Mouse (Mus musculus) kidney, postnatal 36 days (tissue): ENCODE data around the gene Tpm3.
"Not testable (repeated sequence)": the region's sequence is repeated elsewhere in the genome, so short reads cannot be mapped to it uniquely, and the experiment has no call there.

Experiments
- DNase-seq, 2 experiments: peaks; one replicate each; pipeline ENCODE4 v3.0.0; 2021 to 2022; ENCODE audit warnings: mixed read lengths in 2 of 2

Gene Tpm3

GRCm38 (mm10) chr3:90084790-90085189 is 12.3 kb downstream of the Tpm3 start:
- DNase-seq = no peak

GRCm38 (mm10) chr3:90085281-90085680 is 12.8 kb downstream of the Tpm3 start:
- DNase-seq = peak in 1 of 2 experiments; percentile 52

- DNase-seq = no peak
Observed at GRCm38 (mm10) chr3:90086068-90086467, 13.6 kb downstream of the Tpm3 start.

GRCm38 (mm10) chr3:90088617-90089016 is 16.2 kb downstream of the Tpm3 start:
- no peak for DNase-seq

- DNase-seq = no peak
Observed at GRCm38 (mm10) chr3:90090892-90091291, 18.4 kb downstream of the Tpm3 start.

- DNase-seq = no peak
Observed at GRCm38 (mm10) chr3:90094453-90094852, 22.0 kb downstream of the Tpm3 start.

GRCm38 (mm10) chr3:90097928-90098327 is 25.5 kb downstream of the Tpm3 start:
- DNase-seq = no peak

GRCm38 (mm10) chr3:90101010-90101409 is 28.6 kb downstream of the Tpm3 start:
- no peak for DNase-seq

GRCm38 (mm10) chr3:90101673-90102072 is 29.2 kb downstream of the Tpm3 start:
- no peak for DNase-seq

- DNase-seq = no peak
Observed at GRCm38 (mm10) chr3:90102239-90102638, 29.8 kb downstream of the Tpm3 start.

GRCm38 (mm10) chr3:90103176-90103575 is 30.7 kb downstream of the Tpm3 start:
- no peak for DNase-seq

- DNase-seq = no peak
Observed at GRCm38 (mm10) chr3:90103938-90104337, 31.5 kb downstream of the Tpm3 start, which contains the start of gene Nup210l. TSS of gene Nup210l (plus strand) at chr3:90104132.

GRCm38 (mm10) chr3:90111706-90112105 is 39.3 kb downstream of the Tpm3 start:
- DNase-seq = no peak

GRCm38 (mm10) chr3:90114342-90114741 is 41.9 kb downstream of the Tpm3 start:
- peak in 1 of 2 experiments; percentile 51 for DNase-seq

- no peak for DNase-seq
Observed at GRCm38 (mm10) chr3:90115526-90115925, 43.1 kb downstream of the Tpm3 start.

GRCm38 (mm10) chr3:90118132-90118790 is 45.8 kb downstream of the Tpm3 start:
- no peak for DNase-seq

- not testable (repeated sequence) for DNase-seq
Observed at GRCm38 (mm10) chr3:90122036-90122435, 49.6 kb downstream of the Tpm3 start.

- DNase-seq = no peak
Observed at GRCm38 (mm10) chr3:90125710-90126109, 53.3 kb downstream of the Tpm3 start.

- no peak for DNase-seq
Observed at GRCm38 (mm10) chr3:90127881-90128280, 55.4 kb downstream of the Tpm3 start.

- no peak for DNase-seq
Observed at GRCm38 (mm10) chr3:90132745-90133144, 60.3 kb downstream of the Tpm3 start.

GRCm38 (mm10) chr3:90133331-90133730 is 60.9 kb downstream of the Tpm3 start:
- no peak for DNase-seq

- DNase-seq = no peak
Observed at GRCm38 (mm10) chr3:90134483-90134882, 62.0 kb downstream of the Tpm3 start.

GRCm38 (mm10) chr3:90134993-90135392 is 62.5 kb downstream of the Tpm3 start:
- DNase-seq = no peak

- peak in 1 of 2 experiments; percentile 47 for DNase-seq
Observed at GRCm38 (mm10) chr3:90136660-90137059, 64.2 kb downstream of the Tpm3 start.

GRCm38 (mm10) chr3:90137606-90138005 is 65.2 kb downstream of the Tpm3 start:
- DNase-seq = no peak
